Mouse (Mus musculus) cortical plate, adult 2 months (tissue): ENCODE results near the gene Hnrnpl. TPM values are rescaled to one million over a fixed set of nuclear protein-coding genes. Genes with fewer than 3 reads are reported as not detected.

ENCODE experiments used
- H3K27ac ChIP-seq: fragments of 200-500 bp; 2 replicates; pipeline ENCODE4 v1.5.1; 2012; ENCODE audit warnings: low read length, control low read depth, inconsistent platforms; ENCODE audit not compliant: insufficient read depth
- H3K4me1 ChIP-seq: fragments of 200-500 bp; 2 replicates; pipeline ENCODE4 v1.6.1; 2011; ENCODE audit warnings: low read length; ENCODE audit not compliant: control insufficient read depth, insufficient read depth
- H3K4me3 ChIP-seq: fragments of 200-500 bp; 2 replicates; pipeline ENCODE4 v1.5.1; 2011; ENCODE audit warnings: mild to moderate bottlenecking, low read length, control low read depth; ENCODE audit not compliant: insufficient read depth
- CTCF ChIP-seq: fragments of 200-500 bp; IDR thresholded peaks from 2 replicates; pipeline ENCODE4 v1.5.1; 2011; ENCODE audit warnings: mild to moderate bottlenecking, control low read depth, low read length; ENCODE audit not compliant: insufficient read depth; ENCODE audit errors: extremely low read depth
- POLR2A ChIP-seq: fragments of 200-500 bp; IDR thresholded peaks from 2 replicates; pipeline ENCODE4 v1.6.1; 2011; ENCODE audit warnings: mild to moderate bottlenecking, low read length, control low read depth; ENCODE audit not compliant: insufficient read depth; ENCODE audit errors: extremely low read depth
- polyA plus RNA-seq: library from polyadenylated mRNA; depleted of rRNA; stranded (reverse); fragments of >200 nt; gene quantifications from 2 replicates; pipeline ENCODE4 v1.2.3, GENCODE M21; 2012

The Hnrnpl gene
- polyA plus RNA-seq, 1 experiment = 350 TPM

DNA sequence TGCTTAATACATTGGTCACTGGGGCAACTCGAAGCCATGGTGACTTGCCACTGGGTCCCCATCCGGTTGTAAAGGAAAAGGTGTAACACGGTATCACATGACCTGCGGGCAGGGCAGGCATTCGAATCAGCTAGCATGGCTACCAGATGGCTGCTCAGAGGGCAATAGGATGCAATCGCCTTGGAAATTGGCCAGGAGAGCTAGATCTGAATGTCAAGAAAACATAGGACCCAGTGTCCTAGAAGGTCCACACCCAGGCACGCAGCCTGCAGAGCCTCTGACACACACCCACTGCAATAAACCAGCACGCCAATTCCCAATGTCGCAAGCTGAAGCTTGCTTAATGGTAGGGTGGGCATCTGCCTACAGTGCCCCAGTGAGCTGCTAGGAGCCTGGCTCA, 30.0 kb downstream of the Hnrnpl start:
- H3K4me1 ChIP-seq = no peaks in the 10 kb centered on the region
- H3K27ac ChIP-seq = no peak overlapping the region
- TF ChIP-seq POLR2A = no peak
- no peak for TF ChIP-seq CTCF

DNA sequence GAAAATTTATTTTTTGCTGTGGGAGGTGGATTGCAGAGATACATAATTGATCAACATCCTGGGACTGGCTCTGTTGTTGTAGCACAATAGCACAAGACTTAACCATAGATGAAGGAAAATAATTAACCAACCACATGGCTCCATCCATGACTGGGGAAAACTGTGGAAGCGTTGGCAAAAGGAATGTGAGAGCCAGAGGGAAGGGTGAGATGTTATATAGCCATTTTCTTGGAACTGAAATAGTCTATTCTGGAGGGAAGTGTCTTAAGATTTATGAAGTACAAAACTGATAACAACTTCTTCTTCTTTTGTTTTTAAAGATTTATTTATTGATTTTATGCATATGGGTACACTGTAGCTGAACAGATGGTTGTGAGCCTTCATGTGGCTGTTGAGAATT, 38.9 kb downstream of the Hnrnpl start:
- TF ChIP-seq POLR2A (no peak), CTCF (no peak)
- no peak overlapping the region for H3K27ac ChIP-seq
- no peaks in the 10 kb centered on the region for H3K4me1 ChIP-seq
- H3K4me3 ChIP-seq = no peak overlapping the region

More for the DNA sequence above, 30.0 kb downstream of the Hnrnpl start:
- no peak overlapping the region for H3K4me3 ChIP-seq

DNA sequence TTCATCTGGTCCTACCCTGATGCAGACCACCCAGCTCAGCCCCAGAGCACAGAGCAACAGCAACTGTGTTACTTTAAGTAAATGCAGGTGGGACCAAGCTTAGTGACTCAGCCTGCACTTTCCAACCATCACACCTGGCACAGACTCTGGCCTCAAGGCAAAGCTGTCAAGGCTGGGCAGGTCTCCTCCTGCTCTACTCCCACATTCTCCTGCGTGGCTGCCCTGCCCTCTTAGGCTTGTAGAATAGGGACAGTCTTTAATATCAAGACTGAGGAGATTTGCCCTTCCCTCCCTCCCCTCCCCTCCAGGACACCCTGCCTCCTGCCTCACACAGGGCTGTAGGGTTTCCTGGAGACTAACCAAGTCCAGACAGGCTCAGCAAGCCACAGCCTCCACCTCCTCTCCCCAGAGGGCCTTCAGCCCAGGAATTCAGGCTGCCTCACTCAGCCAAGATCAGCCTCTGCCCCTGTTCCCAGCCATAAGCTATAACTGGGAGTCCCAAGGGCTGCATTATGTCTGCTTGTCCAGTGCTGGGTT, 41.4 kb downstream of the Hnrnpl start:
- H3K4me3 ChIP-seq = no peak overlapping the region
- H3K27ac ChIP-seq = no peak overlapping the region
- no peak for TF ChIP-seq POLR2A
- no peak for TF ChIP-seq CTCF
- H3K4me1 ChIP-seq = no peaks in the 10 kb centered on the region

DNA sequence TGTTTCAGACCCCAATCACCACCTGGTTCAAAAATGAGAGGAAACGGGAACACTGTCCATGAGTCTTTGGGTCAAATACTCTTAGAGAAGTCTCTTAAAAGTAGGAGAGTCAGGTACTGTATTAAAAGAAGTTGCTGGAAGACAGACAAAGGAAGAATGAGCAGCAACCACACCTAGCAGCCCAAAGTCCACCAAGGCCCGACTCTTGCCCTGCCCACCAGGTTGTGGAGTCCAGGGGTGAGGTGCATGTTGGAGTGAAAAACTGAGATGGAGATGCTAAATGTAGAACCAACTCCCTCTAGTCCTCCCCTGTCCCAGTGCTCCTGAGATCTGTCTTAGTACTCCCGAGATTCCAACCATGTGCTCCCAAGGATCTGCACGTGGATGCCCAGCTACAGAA, 42.3 kb downstream of the Hnrnpl start:
- no peaks in the 10 kb centered on the region for H3K4me1 ChIP-seq
- H3K4me3 ChIP-seq = no peak overlapping the region
- no peak for TF ChIP-seq CTCF
- TF ChIP-seq POLR2A = no peak
- no peak overlapping the region for H3K27ac ChIP-seq

DNA sequence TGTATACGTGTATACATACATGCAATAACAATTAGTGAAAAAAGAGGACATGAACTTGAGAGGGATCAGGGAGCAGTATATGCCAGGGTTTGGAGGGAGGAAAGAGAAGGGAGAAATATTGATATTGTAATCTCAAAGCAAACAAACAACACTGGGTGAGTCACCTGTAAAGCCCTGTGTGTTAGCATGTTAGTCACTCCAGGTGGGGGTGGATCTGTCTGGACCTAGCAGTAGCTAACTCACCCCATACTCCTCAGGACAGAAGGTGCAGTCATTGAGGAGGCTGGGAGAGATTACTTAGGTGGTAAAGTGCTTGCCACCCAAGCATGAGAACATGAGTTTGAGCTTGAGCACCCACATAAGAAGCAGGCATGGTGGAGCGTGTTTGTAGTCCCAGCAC, 51.6 kb downstream of the Hnrnpl start:
- Histone ChIP-seq H3K4me3 (no peak overlapping the region), H3K27ac (no peak overlapping the region), H3K4me1 (peaks cover 2% of the 10 kb centered on the region)
- TF ChIP-seq CTCF (no peak), POLR2A (no peak)

DNA sequence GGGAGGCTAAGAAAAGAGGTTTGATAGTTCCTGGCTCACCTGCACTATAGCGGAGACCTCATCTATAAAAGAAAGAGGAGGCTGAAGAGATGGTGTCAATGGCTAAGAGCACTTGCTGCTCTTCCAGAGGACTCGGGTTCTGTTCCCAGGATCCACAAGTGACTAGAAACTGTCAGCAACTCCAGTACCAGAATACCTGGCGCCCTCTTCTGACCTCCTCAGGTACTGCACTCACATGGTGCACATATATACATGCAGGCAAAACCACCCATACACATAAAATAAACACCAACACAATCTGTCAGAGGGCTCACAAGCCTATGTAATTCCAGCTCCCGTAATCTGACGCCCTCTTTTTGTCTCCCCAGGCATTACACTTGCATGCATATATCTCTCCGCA, 52.6 kb downstream of the Hnrnpl start:
- no peak for TF ChIP-seq POLR2A
- Histone ChIP-seq H3K4me1 (peaks cover 6% of the 10 kb centered on the region), H3K4me3 (no peak overlapping the region), H3K27ac (no peak overlapping the region)

DNA sequence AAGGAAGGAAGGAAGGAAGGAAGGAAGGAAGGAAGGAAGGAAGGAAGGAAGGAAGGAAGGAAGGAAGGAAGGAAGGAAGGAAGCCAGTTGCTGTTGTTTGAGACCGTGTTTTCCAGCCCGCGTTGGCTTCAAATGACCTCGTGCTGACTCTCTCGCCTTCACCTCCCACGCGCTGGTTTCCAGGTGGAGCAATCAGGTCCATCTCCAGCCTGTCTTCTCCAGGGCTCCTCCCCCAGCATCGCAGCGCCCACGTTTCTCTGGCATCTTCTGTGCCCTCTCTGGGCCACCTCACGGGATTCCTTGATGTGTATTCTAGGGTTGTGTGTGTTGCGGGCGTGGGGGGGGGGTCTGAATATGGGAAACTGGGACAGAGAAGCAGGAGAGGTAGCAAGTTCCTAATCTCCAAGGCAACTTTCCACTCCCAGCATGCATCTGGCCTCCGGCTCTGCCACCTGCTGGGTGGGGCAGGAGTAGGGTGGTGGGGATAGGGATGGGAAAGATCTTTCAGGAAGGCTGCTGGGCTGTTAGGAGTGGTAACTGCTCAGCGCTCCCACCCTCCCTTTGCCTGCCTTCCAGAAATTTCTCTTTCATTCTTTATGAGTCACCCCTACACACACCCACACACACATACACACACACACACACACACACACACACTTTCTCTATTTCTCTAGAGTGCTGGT, 54.6 kb downstream of the Hnrnpl start:
- no peak for TF ChIP-seq POLR2A
- TF ChIP-seq CTCF = no peak
- Histone ChIP-seq H3K4me1 (peaks cover 6% of the 10 kb centered on the region), H3K27ac (no peak overlapping the region), H3K4me3 (no peak overlapping the region)

DNA sequence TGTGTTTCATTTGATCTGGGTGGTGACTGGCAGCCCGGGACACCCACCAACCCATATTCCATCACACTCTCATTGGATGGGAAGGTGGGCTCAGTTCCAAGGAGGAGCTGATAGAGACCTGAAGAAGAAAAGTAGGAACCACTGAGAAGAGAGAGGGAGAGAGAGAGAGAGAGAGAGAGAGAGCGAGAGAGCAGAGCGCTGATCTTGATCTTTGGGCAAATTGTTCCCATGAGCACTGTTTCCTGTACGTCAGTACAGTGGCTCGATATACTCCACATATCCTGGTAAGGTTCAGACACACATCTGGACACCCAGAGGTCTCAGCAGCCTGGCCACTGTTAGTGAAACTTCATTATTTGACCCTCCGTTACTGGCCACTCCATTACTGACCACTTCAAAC, 55.2 kb downstream of the Hnrnpl start, which contains the start of gene Lgals7:
Gene Lgals7 (plus strand): TSS at position 314 of the 400 bp plus-strand sequence.
- TF ChIP-seq POLR2A (no peak), CTCF (no peak)
- Histone ChIP-seq H3K4me3 (no peak within 1 kb of the TSS), H3K4me1 (peaks cover 6% of the 10 kb centered on the region), H3K27ac (no peak within 1 kb of the TSS)

DNA sequence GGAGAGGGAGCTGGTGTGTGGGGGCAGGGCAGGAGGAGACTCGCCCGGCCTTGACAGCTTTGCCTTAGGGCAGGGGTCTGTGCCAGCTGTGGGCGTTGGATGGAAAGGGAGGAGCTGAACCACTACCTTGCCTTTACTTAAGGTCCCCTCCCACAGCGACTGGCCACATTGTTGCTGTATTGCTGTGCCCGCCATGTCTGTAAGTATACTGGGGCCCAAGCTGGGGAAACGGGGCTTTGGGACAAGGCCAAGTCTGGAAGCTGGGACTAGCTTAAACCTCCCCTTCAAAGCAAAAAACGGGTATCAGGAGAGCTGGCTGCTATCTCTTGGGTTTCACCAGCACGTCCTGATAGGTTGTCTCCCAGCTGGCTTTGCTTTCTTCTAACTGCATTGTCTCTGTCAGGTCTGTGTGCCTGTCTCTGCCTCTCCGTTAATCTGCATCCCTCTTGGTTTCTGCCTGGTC, 56.0 kb downstream of the Hnrnpl start:
- H3K4me3 ChIP-seq = no peak overlapping the region
- TF ChIP-seq CTCF (no peak), POLR2A (no peak)
- no peak overlapping the region for H3K27ac ChIP-seq
- H3K4me1 ChIP-seq = peaks cover 6% of the 10 kb centered on the region
